Mouse (Mus musculus): Measurements from ENCODE around the gene Prss36. TPM values are rescaled to one million over a fixed set of nuclear protein-coding genes. Genes with fewer than 3 reads are reported as not detected.
"Not testable (repeated sequence)": the region's sequence is repeated elsewhere in the genome, so short reads cannot be mapped to it uniquely, and the experiment has no call there.

Prss36 gene
- polyA plus RNA-seq, 1 experiment from 2014 or later: 10.7 TPM

- peak overlapping the region; percentile 100 for H3K27ac ChIP-seq (replicated peaks)
- H3K27me3 ChIP-seq (replicated peaks; ENCODE audit: low read depth, poor library complexity, severe bottlenecking): no peaks in the 10 kb centered on the region
- H3K4me3 ChIP-seq: peak overlapping the region; percentile 100
- H3K36me3 ChIP-seq (replicated peaks): peaks cover 31% of the 10 kb centered on the region
- H3K4me1 ChIP-seq: peaks cover 27% of the 10 kb centered on the region
- DNase-seq (ENCODE audit: low spot score): peak; percentile 37
- no peaks in the 10 kb centered on the region for H3K9me3 ChIP-seq
- 13% methylated on average over 10 of the region's 10 CpGs for WGBS
Observed at GRCm38 (mm10) chr7:127966371-127966918, 19.9 kb upstream of the Prss36 start.

DNA sequence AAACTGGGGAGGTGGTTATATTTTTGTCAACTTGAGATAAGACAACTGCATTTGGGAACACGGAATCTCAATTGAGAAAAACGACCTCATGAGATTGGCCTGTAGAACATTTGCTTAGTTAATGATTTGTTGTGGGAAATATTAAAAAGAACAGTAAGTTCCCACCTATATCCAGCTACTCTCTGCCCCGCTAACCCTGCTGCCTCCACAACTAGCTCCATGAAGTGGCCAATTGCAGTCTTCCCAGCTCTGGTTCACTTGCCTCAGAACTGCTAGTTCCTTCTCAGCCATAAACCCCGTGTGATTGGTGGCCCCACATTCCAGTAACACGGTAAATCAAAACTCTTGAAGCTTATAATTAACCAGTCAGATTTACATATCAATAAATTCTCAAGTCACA lies 12.8 kb upstream of the Prss36 start:
- Histone ChIP-seq H3K9me3 (no peaks in the 10 kb centered on the region), H3K4me1 (no peaks in the 10 kb centered on the region), H3K27ac (replicated peaks) (no peak overlapping the region), H3K27me3 (replicated peaks; ENCODE audit: low read depth, poor library complexity, severe bottlenecking) (no peaks in the 10 kb centered on the region), H3K36me3 (replicated peaks) (no peaks in the 10 kb centered on the region), H3K4me3 (no peak overlapping the region)
- no peak for DNase-seq (ENCODE audit: low spot score)
- 68% methylated on average over 5 of the region's 5 CpGs for WGBS

DNA sequence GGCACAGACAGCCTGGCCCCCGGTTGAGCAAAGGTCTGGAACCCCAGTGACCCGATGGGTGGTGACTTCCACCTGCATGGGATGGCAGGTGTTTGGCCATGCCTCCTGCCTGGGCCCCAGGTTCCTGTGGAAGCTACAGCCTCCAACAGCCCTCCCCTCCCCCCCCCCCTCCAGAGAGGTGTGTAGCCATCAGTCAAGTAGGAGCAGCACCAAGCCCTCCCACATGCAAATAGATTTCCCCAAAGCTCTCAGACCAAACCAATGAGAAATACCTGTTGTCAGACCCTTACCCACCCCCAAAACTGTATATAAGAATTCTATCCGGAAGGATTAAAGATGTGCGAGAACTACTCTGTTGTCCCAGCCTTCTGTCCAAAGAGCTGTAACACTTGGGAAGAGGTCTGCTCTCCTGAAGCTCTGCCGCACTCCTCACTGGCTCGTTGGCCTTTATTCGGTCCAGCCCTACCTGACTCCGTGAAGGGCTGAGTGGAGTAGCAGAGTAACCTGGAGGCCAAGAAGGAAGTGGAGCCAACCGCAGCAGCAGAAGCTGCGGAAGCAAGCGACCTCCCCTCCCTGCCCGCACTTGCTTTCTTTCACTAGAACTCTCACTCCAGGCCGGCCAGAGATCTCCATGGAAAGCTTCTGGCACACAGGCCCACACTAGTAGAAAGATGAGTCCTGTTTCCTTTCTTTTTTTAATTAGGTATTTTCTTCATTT lies 6.5 kb upstream of the Prss36 start:
- Histone ChIP-seq H3K36me3 (replicated peaks) (no peaks in the 10 kb centered on the region), H3K4me3 (no peak overlapping the region), H3K9me3 (no peaks in the 10 kb centered on the region), H3K4me1 (no peaks in the 10 kb centered on the region), H3K27ac (replicated peaks) (no peak overlapping the region), H3K27me3 (replicated peaks; ENCODE audit: low read depth, poor library complexity, severe bottlenecking) (no peaks in the 10 kb centered on the region; the same call in 1 of the 2 replicates)
- no peak for DNase-seq (ENCODE audit: low spot score)
- WGBS: 41% methylated on average over 13 of the region's 13 CpGs

DNA sequence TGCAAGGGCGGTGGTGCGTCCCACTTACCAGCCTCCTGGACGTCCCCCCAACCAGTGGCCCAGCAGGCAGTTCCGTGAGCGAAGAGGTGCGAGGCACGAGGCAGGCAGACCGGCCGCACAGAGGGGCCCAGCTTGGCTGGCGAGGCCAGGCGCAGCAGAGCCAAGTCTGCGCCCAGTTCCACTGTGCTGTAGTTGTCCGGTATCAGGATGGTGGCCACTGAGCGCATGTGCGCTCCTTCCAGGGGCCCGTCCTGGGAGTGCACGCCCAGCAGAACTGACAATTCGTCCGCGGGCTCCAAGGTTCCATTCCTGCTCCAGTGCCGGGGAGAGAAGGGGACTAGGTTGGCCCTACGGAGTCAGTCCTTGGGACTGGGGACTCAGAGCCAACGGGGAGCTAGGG lies 1.9 kb downstream of the Prss36 start:
- H3K4me3 ChIP-seq: peak overlapping the region; percentile 26; the same call in 1 of the 2 replicates

DNA sequence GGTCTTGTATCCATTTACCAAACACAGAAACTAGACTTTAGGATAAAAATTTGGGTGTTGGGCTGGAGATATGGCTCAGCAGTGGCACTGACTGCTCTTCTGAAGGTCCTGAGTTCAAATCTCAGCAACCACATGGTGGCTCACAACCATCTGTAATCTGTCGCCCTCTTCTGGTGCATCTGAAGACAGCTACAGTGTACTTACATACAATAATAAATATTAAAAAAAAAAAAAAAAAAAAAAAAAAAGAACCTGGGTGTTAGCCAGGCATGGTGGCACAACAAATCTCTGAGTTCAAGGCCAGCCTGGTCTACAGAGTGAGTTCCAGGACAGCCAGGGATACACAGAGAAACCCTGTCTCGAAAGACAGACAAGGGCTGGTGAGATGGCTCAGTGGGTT lies 4.4 kb downstream of the Prss36 start:
- not testable (repeated sequence) for H3K27ac ChIP-seq (replicated peaks); DNase-seq (ENCODE audit: low spot score); H3K4me3 ChIP-seq; H3K4me1 ChIP-seq; H3K9me3 ChIP-seq; H3K36me3 ChIP-seq (replicated peaks)
- H3K27me3 ChIP-seq (replicated peaks; ENCODE audit: low read depth, poor library complexity, severe bottlenecking): peaks cover 40% of the 10 kb centered on the region
- WGBS: 51% methylated on average over 2 of the region's 2 CpGs

More for the DNA sequence above, 1.9 kb downstream of the Prss36 start:
- 11% methylated on average over 23 of the region's 23 CpGs for WGBS
- peak; percentile 49 for DNase-seq (ENCODE audit: low spot score)
- H3K9me3 ChIP-seq: no peaks in the 10 kb centered on the region
- H3K27ac ChIP-seq (replicated peaks): no peak overlapping the region
- H3K36me3 ChIP-seq (replicated peaks): no peaks in the 10 kb centered on the region
- H3K27me3 ChIP-seq (replicated peaks; ENCODE audit: low read depth, poor library complexity, severe bottlenecking): peaks cover 40% of the 10 kb centered on the region
- peaks cover 8% of the 10 kb centered on the region; the same call in 1 of the 2 replicates for H3K4me1 ChIP-seq

GRCm38 (mm10) chr7:127936216-127936884 lies 10.2 kb downstream of the Prss36 start:
- DNase-seq (ENCODE audit: low spot score): no peak
- H3K27me3 ChIP-seq (replicated peaks; ENCODE audit: low read depth, poor library complexity, severe bottlenecking): peaks cover 6% of the 10 kb centered on the region
- peak overlapping the region; percentile 79 for H3K4me3 ChIP-seq
- WGBS: 59% methylated on average over 18 of the region's 18 CpGs
- peak overlapping the region; percentile 85; the same call in 1 of the 2 replicates for H3K27ac ChIP-seq (replicated peaks)
- H3K4me1 ChIP-seq: peaks cover 51% of the 10 kb centered on the region
- no peaks in the 10 kb centered on the region for H3K36me3 ChIP-seq (replicated peaks)
- H3K9me3 ChIP-seq: no peaks in the 10 kb centered on the region

DNA sequence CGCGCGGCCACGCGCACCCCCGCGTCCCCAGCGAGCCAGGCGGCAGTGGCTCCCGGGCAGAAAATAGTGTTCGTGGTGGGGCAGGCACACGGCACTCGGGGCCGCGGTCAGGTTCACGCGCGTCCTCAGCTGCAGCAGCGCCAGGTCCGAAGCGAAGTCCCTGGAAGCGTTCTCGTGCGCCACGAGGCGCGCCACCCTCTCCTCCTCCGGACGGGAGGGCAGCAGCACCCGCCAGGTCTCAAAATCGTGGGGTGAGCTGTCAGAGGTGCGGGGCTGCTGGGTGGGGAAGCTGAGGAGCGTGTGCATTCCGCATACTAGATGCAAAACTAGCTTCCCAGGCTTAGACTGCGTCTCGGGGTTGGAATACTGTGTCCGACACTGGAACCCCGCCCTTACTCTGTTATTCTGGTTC lies 10.8 kb downstream of the Prss36 start:
- WGBS: 1% methylated on average over 38 of the region's 38 CpGs
- Histone ChIP-seq H3K4me1 (peaks cover 54% of the 10 kb centered on the region), H3K27ac (replicated peaks) (peak overlapping the region; percentile 85), H3K9me3 (no peaks in the 10 kb centered on the region), H3K4me3 (peak overlapping the region; percentile 79), H3K27me3 (replicated peaks; ENCODE audit: low read depth, poor library complexity, severe bottlenecking) (peaks cover 6% of the 10 kb centered on the region), H3K36me3 (replicated peaks) (no peaks in the 10 kb centered on the region)
- DNase-seq (ENCODE audit: low spot score): no peak

GRCm38 (mm10) chr7:127935028-127935722 lies 11.3 kb downstream of the Prss36 start:
- peak overlapping the region; percentile 85 for H3K27ac ChIP-seq (replicated peaks)
- no peaks in the 10 kb centered on the region for H3K9me3 ChIP-seq
- H3K36me3 ChIP-seq (replicated peaks): no peaks in the 10 kb centered on the region
- DNase-seq (ENCODE audit: low spot score): peak; percentile 96
- WGBS: 7% methylated on average over 32 of the region's 32 CpGs
- peak overlapping the region; percentile 79 for H3K4me3 ChIP-seq
- peaks cover 57% of the 10 kb centered on the region for H3K4me1 ChIP-seq
- H3K27me3 ChIP-seq (replicated peaks; ENCODE audit: low read depth, poor library complexity, severe bottlenecking): peaks cover 12% of the 10 kb centered on the region

- peaks cover 23% of the 10 kb centered on the region for H3K27me3 ChIP-seq (replicated peaks; ENCODE audit: low read depth, poor library complexity, severe bottlenecking)
- H3K27ac ChIP-seq (replicated peaks): peak overlapping the region; percentile 77
- H3K4me3 ChIP-seq: peak overlapping the region; percentile 79; the same call in 1 of the 2 replicates
- H3K4me1 ChIP-seq: peaks cover 68% of the 10 kb centered on the region
- no peaks in the 10 kb centered on the region for H3K9me3 ChIP-seq
- whole genome bisulfite sequencing: 83% methylated on average over 5 of the region's 5 CpGs
- H3K36me3 ChIP-seq (replicated peaks): no peaks in the 10 kb centered on the region
- DNase-seq (ENCODE audit: low spot score): no peak
Observed at GRCm38 (mm10) chr7:127934075-127934474, 12.4 kb downstream of the Prss36 start.

- peak; percentile 74 for DNase-seq (ENCODE audit: low spot score)
- peak overlapping the region; percentile 74 for H3K27ac ChIP-seq (replicated peaks)
- WGBS: 13% methylated on average over 13 of the region's 13 CpGs
- H3K9me3 ChIP-seq: no peaks in the 10 kb centered on the region
- H3K27me3 ChIP-seq (replicated peaks; ENCODE audit: low read depth, poor library complexity, severe bottlenecking): peaks cover 39% of the 10 kb centered on the region
- peaks cover under 1% of the 10 kb centered on the region; the same call in 1 of the 2 replicates for H3K36me3 ChIP-seq (replicated peaks)
- peaks cover 74% of the 10 kb centered on the region for H3K4me1 ChIP-seq
- peak overlapping the region; percentile 33 for H3K4me3 ChIP-seq
Observed at GRCm38 (mm10) chr7:127932273-127933031, 14.1 kb downstream of the Prss36 start.

GRCm38 (mm10) chr7:127931351-127932135 lies 15.0 kb downstream of the Prss36 start:
- 26% methylated on average over 13 of the region's 13 CpGs for WGBS
- peak; percentile 56 for DNase-seq (ENCODE audit: low spot score)
- peaks cover 77% of the 10 kb centered on the region for H3K4me1 ChIP-seq

More at GRCm38 (mm10) chr7:127931351-127932135, 15.0 kb downstream of the Prss36 start:
- Histone ChIP-seq H3K4me3 (peak overlapping the region; percentile 14), H3K27me3 (replicated peaks; ENCODE audit: low read depth, poor library complexity, severe bottlenecking) (peaks cover 40% of the 10 kb centered on the region), H3K27ac (replicated peaks) (peak overlapping the region; percentile 74), H3K9me3 (no peaks in the 10 kb centered on the region), H3K36me3 (replicated peaks) (peaks cover 9% of the 10 kb centered on the region)
